Mouse (Mus musculus) heart, postnatal 0 days (tissue): Measurements from ENCODE around the gene Ank. TPM values are rescaled to one million over a fixed set of nuclear protein-coding genes. Genes with fewer than 3 reads are reported as not detected.

Experiments
- ATAC-seq: fragments of 200-750 bp; cut with Nextera tagmentation; 2 replicates; pipeline ENCODE4 v1.8.0; 2017; ENCODE audit warnings: low read depth, moderate number of reproducible peaks, moderate library complexity; ENCODE audit not compliant: insufficient read depth
- DNase-seq: peaks from one replicate; pipeline ENCODE4 v3.0.0-alpha.2; 2016; ENCODE audit warnings: low spot score
- H3K27ac ChIP-seq: fragments of 300-500 bp; sonication (generic); 2 replicates; pipeline ENCODE4 v1.5.1; 2014; ENCODE audit warnings: low read depth, mild to moderate bottlenecking
- H3K27me3 ChIP-seq: fragments of 300-500 bp; sonication (generic); 2 replicates; pipeline ENCODE4 v1.6.1; 2014; ENCODE audit warnings: low read length, mixed read lengths; ENCODE audit not compliant: control insufficient read depth, insufficient read depth
- H3K36me3 ChIP-seq: fragments of 300-500 bp; sonication (generic); replicated peaks from 2 replicates; pipeline ENCODE4 v1.6.1; 2014; ENCODE audit warnings: low read length, mixed read lengths; ENCODE audit not compliant: control insufficient read depth, insufficient read depth
- H3K4me1 ChIP-seq: fragments of 300-500 bp; sonication (generic); 2 replicates; pipeline ENCODE4 v1.6.1; 2014; ENCODE audit warnings: antibody characterized with exemption; ENCODE audit not compliant: control insufficient read depth, insufficient read depth
- H3K4me2 ChIP-seq: fragments of 300-500 bp; sonication (generic); 2 replicates; pipeline ENCODE4 v1.6.1; 2014; ENCODE audit warnings: low read depth, mild to moderate bottlenecking, low read length, moderate library complexity
- H3K4me3 ChIP-seq: fragments of 300-500 bp; sonication (generic); 2 replicates; pipeline ENCODE4 v1.5.1; 2014; ENCODE audit warnings: low read depth, low read length
- H3K9ac ChIP-seq: fragments of 300-500 bp; sonication (generic); replicated peaks from 2 replicates; pipeline ENCODE4 v1.6.1; 2014; ENCODE audit warnings: low read depth, low read length, mixed read lengths
- H3K9me3 ChIP-seq: fragments of 300-500 bp; sonication (generic); replicated peaks from 2 replicates; pipeline ENCODE4 v1.6.1; 2016; ENCODE audit warnings: low read length; ENCODE audit not compliant: control insufficient read depth
- CTCF ChIP-seq: IDR thresholded peaks from 2 replicates; pipeline ENCODE4 v1.5.1; 2016; ENCODE audit warnings: antibody characterized with exemption, control low read depth, low read depth
- EP300 ChIP-seq: IDR thresholded peaks from 2 replicates; pipeline ENCODE4 v1.6.1; 2016; ENCODE audit warnings: antibody characterized with exemption, low read depth
- WGBS: fragments of 180-500 bp; shearing (Covaris S2); extraction: QIAGEN DNeasy Blood & Tissue Kit; methylation state at CpG from one replicate; pipeline ENCODE4 v1.1.7; 2014; 5-methylcytosine and 5-hydroxymethylcytosine counted together
- polyA plus RNA-seq: library from polyadenylated mRNA; unstranded; fragments of >200 nt; fragmentation: Nextera tagmentation; extraction: Ambion mirVana; gene quantifications from 2 replicates; pipeline ENCODE4 v1.2.1, GENCODE M21; 2015
- total RNA-seq: library from RNA; depleted of rRNA; stranded (reverse); fragments of >200 nt; gene quantifications from 2 replicates; pipeline ENCODE4 v1.2.3, GENCODE M21; 2014; ENCODE audit warnings: low replicate concordance

Ank gene
- total and polyA plus RNA-seq, 2 experiments from 2014 or later = 21.2 to 30.6 TPM

GRCm38 (mm10) chr15:27545203-27545602, 78.7 kb downstream of the Ank start:
- no peaks in the 10 kb centered on the region for H3K27me3 ChIP-seq
- no peak overlapping the region for H3K27ac ChIP-seq
- H3K4me3 ChIP-seq = no peak overlapping the region
- H3K36me3 ChIP-seq = no peaks in the 10 kb centered on the region; the same call in 1 of the 2 replicates
- no peaks in the 10 kb centered on the region for H3K9me3 ChIP-seq
- TF ChIP-seq CTCF (no peak), EP300 (no peak)
- WGBS = 54% methylated on average over 10 of the region's 10 CpGs
- DNase-seq (no peak), ATAC-seq (no peak)
- no peak overlapping the region for H3K9ac ChIP-seq
- H3K4me1 ChIP-seq = peaks cover 49% of the 10 kb centered on the region
- no peak overlapping the region for H3K4me2 ChIP-seq

GRCm38 (mm10) chr15:27548110-27548509, 81.6 kb downstream of the Ank start:
- no peak for DNase-seq
- Histone ChIP-seq H3K9me3 (no peaks in the 10 kb centered on the region), H3K27ac (peak overlapping the region; percentile 36; the same call in 1 of the 2 replicates), H3K9ac (no peak overlapping the region), H3K36me3 (no peaks in the 10 kb centered on the region; the same call in 1 of the 2 replicates), H3K27me3 (no peaks in the 10 kb centered on the region), H3K4me1 (peaks cover 61% of the 10 kb centered on the region), H3K4me3 (no peak overlapping the region), H3K4me2 (no peak overlapping the region)
- 42% methylated on average over 6 of the region's 6 CpGs for WGBS
- ATAC-seq = 0 out of 2 replicates have a peak, but pooled peaks have one; percentile 21
- no peak for TF ChIP-seq CTCF
- no peak for TF ChIP-seq EP300

- Histone ChIP-seq H3K27me3 (no peaks in the 10 kb centered on the region), H3K36me3 (no peaks in the 10 kb centered on the region; the same call in 1 of the 2 replicates), H3K9me3 (no peaks in the 10 kb centered on the region), H3K27ac (no peak overlapping the region), H3K9ac (no peak overlapping the region), H3K4me3 (no peak overlapping the region), H3K4me2 (no peak overlapping the region), H3K4me1 (peaks cover 61% of the 10 kb centered on the region)
- TF ChIP-seq CTCF (no peak), EP300 (no peak)
- ATAC-seq = no peak
- DNase-seq = no peak
- 85% methylated on average over 10 of the region's 10 CpGs for WGBS
Measured at GRCm38 (mm10) chr15:27549071-27549470, 82.6 kb downstream of the Ank start.

- DNase-seq (no peak), ATAC-seq (no peak)
- Histone ChIP-seq H3K9ac (no peak overlapping the region; the same call in 1 of the 2 replicates), H3K4me3 (no peak overlapping the region), H3K4me1 (peaks cover 60% of the 10 kb centered on the region), H3K9me3 (no peaks in the 10 kb centered on the region), H3K4me2 (no peak overlapping the region), H3K27ac (peak overlapping the region; percentile 46; the same call in 1 of the 2 replicates), H3K36me3 (peaks cover 6% of the 10 kb centered on the region; the same call in 1 of the 2 replicates), H3K27me3 (no peaks in the 10 kb centered on the region)
- TF ChIP-seq CTCF (no peak), EP300 (no peak)
- 32% methylated on average over 7 of the region's 7 CpGs for WGBS
Measured at GRCm38 (mm10) chr15:27549878-27550277, 83.4 kb downstream of the Ank start.

GRCm38 (mm10) chr15:27550358-27550992, 84.0 kb downstream of the Ank start:
- H3K4me2 ChIP-seq = no peak overlapping the region
- no peak for ATAC-seq
- H3K9me3 ChIP-seq = no peaks in the 10 kb centered on the region
- peaks cover 58% of the 10 kb centered on the region for H3K4me1 ChIP-seq
- TF ChIP-seq EP300 (no peak), CTCF (no peak)
- H3K27ac ChIP-seq = peak overlapping the region; percentile 8; the same call in 1 of the 2 replicates
- WGBS = 76% methylated on average over 9 of the region's 9 CpGs
- H3K27me3 ChIP-seq = no peaks in the 10 kb centered on the region
- DNase-seq = no peak
- no peak overlapping the region for H3K9ac ChIP-seq
- no peak overlapping the region for H3K4me3 ChIP-seq
- H3K36me3 ChIP-seq = peaks cover 8% of the 10 kb centered on the region; the same call in 1 of the 2 replicates
